Mouse (Mus musculus) mouse trophoblast stem cell (cell line): ENCODE results near the gene Gm49396.

Experiments
- in situ Hi-C, 2 experiments: fragments of 300-500 bp; cut with MseI, MboI; formaldehyde crosslinking; loops; 2 replicates in 1 of 2; 3 replicates in 1 of 2; pipeline ENCODE4 v1.15.1; 2025

The Gm49396 gene

DNA sequence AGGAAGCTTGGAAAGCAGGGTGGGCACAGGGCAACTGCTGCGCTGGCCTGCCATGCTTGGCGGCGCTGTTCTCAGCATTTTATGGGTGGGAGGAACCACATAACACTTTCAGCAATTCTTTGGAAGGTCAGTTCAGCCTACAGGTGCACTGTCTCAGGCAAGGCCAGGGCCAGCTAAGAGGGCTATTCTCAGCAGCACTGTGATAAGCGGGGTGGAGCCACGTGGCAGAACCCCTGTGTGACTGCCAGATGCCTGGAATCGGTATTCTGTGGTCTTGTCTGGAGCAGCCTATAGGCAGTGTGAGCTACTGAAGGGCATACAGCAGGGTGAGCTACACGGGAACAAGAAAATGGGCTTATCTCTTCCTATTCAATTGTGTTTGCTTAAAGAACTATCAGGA lies 46.9 kb downstream of the Gm49396 start:
- in situ Hi-C loops, result no loop called here

DNA sequence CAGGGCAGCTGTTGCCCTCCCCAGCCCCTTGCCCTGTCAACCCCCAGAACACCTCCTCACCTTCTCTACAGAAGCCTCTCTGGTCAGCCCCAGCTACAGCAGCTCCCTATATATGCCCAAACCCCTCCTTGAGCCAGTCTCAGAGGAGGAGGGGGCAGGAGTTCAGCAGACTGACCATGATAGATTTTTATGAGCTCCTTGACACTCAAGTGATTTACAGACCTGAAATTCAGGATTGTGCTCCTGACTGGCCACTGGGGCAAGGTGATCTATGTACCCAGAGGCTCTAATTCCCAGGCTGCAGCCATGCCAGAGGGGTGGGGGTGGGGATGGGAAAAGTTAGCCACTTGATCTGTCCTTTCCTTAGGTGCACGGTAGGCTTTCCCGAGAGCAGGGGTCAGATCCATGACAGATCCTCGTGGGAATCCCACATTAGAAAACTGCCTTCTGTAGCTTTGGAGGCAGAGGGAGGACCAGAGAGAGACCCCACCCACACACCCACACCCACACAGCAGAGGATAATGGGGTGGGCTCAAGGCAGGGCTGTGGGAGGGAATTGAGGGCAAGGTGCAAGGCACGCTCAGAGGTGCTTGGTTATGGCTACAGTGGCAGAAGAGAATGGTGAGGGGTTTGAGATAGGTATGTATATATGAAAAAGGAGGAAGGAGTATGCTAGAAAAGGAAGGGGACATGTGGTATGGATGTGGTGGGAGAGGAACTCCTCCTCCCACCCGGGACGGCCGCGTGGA lies 49.7 kb downstream of the Gm49396 start, which contains the start of gene Upk1a:
TSS of gene Upk1a (minus strand) at position 194 of the 749 bp plus-strand sequence.
- in situ Hi-C loops, result no loop called here

DNA sequence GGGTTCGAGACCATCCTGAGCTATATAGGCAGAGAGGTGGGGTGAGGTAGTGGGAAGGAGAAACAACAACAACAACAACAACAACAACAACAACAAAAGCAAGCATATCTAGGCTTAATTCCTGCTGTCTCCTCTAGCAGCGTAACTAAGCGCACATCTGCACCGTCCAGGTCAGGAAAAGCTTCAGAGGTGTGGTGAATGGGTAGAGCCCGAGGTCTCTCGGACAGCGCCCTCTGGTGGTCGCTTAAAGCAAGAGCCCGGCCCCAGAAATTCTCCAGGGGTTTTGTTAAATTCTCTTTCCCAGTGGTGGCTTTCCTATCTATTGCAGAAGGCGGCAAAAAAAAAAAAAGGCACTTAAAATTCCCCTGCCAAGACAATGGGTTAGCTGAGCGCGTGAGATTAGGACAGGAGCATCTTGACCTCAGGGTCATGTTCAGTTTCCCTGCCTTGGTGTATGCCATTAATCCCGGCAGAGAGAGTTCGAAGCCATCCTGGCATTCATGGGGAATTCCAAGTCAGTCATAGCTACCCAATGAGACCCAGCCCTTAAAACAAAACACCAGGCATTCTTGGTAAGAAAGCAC lies 50.5 kb downstream of the Gm49396 start:
- in situ Hi-C loops, result no loop called here

DNA sequence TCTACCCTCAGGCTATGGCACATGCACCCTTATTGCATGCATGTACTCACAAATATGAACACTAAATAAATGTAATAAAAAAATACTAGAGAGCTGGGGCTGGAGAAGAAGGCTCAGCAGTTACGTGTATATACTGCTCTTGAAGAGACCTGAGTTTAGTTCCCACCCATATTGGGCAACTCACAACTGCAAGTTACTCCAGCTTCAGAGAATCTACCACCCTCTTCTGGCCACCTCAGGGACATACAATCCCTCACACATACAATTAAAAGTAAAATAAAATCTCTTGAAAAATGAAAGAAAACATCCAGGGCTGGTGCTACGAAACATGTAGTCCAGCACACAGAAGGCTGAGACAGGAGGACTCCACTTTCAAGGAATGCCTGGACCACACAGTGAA lies 51.3 kb downstream of the Gm49396 start:
- in situ Hi-C loops, result no loop called here

DNA sequence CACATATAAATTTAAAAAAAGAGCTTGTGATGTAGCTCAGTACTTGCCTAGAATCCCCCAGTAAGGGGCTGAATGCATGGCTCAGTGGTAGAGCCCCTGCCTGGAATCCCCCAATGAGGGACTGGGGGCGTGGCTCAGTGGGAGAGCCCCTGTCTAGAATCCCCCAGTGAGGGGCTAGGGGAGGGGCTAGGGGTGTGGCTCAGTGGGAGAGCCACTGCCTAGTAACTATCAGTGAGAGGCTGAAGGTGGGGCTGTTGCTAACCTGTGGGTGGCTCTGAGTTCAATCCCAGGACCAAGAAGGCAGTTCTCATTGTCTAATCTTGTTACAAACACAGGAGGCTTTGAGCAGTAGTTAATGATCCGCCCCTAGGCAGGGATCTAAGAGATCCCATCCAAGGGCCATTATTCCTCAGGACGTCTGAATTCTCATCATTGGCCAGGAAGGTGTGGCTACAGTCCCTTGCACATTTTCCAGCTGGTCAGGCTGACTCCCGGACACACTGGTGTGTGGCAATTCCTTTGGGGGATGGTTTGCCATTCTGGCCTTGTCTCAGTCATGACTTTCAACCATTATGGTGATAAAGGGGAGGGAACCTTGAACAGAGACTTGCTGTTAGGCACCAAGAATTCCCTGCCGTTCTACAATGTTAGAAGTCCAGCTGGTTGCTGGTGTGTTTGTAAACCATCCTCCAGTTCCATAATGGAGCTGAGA lies 52.1 kb downstream of the Gm49396 start:
- in situ Hi-C loops, result no loop called here
